ENCODE assay signal across 12 mouse cellular contexts in the genomic region with DNA sequence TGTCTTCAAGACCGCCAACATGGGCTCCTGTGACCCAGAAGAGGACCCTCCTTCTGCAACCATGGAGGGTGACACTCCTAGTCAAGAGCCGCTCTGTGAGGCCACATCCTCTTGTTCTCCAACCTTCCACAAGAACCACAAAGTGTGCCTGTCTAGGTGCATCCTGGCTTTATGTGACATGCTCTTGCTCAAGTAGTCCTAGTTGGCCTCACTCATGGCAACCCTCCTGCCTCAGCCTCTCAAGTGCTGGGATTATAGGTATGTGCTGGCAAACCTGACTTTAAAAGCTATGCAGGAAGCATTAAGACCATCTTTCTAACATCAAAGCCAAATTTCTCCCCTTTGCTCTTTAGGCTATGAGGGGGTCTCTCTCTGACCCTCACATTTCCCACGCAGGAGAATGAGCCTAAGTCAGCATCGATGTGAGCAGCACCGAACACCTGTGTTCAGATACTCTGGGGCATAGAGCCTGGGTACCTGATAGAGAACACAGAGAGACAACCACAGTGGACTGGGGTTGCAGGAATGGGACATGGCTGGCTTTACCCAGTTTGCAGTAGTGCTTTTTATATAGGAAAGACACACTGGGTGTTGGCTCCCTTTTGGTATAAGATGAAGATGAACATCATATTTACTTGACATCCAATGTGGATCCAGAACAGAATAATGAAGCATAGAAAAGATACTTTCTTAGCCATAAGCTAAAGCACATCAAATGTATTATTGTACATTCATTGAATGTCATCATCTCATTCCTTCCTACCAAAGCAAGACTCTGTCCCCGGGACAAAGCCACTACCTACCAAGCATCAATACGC. TPM values are rescaled to one million over a fixed set of nuclear protein-coding genes. Genes with fewer than 3 reads are reported as not detected.
DNase-seq lines count a peak whose midpoint lies in the region; ATAC-seq and TF ChIP-seq lines count a peak whose summit lies in the region.
"Had no signal": no experiment of that assay in that cellular context is flagged by ENCODE, and none has a peak within 500 bp of the region (broad histone marks: within the 10 kb centered on the region; RNA-seq: fewer than 3 reads in every experiment).

No protein-coding gene starts in this region.

- DNase-seq in heart, postnatal 0 days (ENCODE audit: low spot score): no peak
- no peak for DNase-seq in heart, postnatal 10 days
- DNase-seq in spleen, adult 2 months (ENCODE audit: low read depth in 1 of 2, low spot score in 2 of 2): no peak
- no peak for DNase-seq in spleen, adult 12 weeks (ENCODE audit: low spot score)
- DNase-seq: cerebellum, postnatal 25 days; forebrain, postnatal 0 days; spleen, adult 18-20 months; thymus, postnatal 25 days had no signal

- H3K36me3 ChIP-seq in heart, postnatal 0 days (replicated peaks; ENCODE audit: control insufficient read depth, insufficient read depth, low read length): peaks cover 37% of the 10 kb centered on the region
- H3K36me3 ChIP-seq in spleen, adult 2 months (ENCODE audit: control insufficient read depth, insufficient read depth, low read length): peaks cover 35% of the 10 kb centered on the region
- H3K36me3 ChIP-seq in stomach, embryonic 16.5 days (ENCODE audit: control insufficient read depth, insufficient read depth, low read length): 0 out of 2 replicates have a peak, but pooled peaks cover 4% of the 10 kb centered on the region
- peaks cover 36% of the 10 kb centered on the region for H3K36me3 ChIP-seq in neural tube, embryonic 15.5 days

- H3K4me2 ChIP-seq in heart, postnatal 0 days (ENCODE audit: low read depth, low read length): no peak overlapping the region
- H3K4me2 ChIP-seq in stomach, embryonic 16.5 days (ENCODE audit: low read depth, low read length): no peak overlapping the region
- H3K4me2 ChIP-seq in neural tube, embryonic 15.5 days: no peak overlapping the region

- H3K9ac ChIP-seq in heart, postnatal 0 days (replicated peaks; ENCODE audit: low read depth, low read length): no peak overlapping the region
- H3K9ac ChIP-seq in stomach, embryonic 16.5 days (ENCODE audit: low read length): no peak overlapping the region
- no peak overlapping the region for H3K9ac ChIP-seq in neural tube, embryonic 15.5 days (replicated peaks)
- H3K9ac ChIP-seq: forebrain, postnatal 0 days; limb, embryonic 13.5 days had no signal

- ATAC-seq in heart, postnatal 0 days (ENCODE audit: insufficient read depth, low read depth): no peak
- ATAC-seq in stomach, embryonic 16.5 days (ENCODE audit: insufficient read depth, low FRiP score): no peak
- ATAC-seq in neural tube, embryonic 15.5 days (ENCODE audit: low FRiP score): no peak
- ATAC-seq: forebrain, postnatal 0 days had no signal

- 92% methylated on average over 7 of the region's 7 CpGs for WGBS in heart, postnatal 0 days
- 78% methylated on average over 7 of the region's 7 CpGs for WGBS in spleen, adult 2 months
- 90% methylated on average over 7 of the region's 7 CpGs for WGBS in stomach, embryonic 16.5 days
- 95% methylated on average over 7 of the region's 7 CpGs for WGBS in neural tube, embryonic 15.5 days

- intact Hi-C loops in heart, postnatal 10 days (cut with DNase I): no loop called here

- no peaks in the 10 kb centered on the region for H3K9me3 ChIP-seq in heart, postnatal 0 days (replicated peaks; ENCODE audit: control insufficient read depth, low read length)
- H3K9me3 ChIP-seq in stomach, embryonic 16.5 days (replicated peaks; ENCODE audit: control insufficient read depth, low read length): no peaks in the 10 kb centered on the region
- no peaks in the 10 kb centered on the region for H3K9me3 ChIP-seq in neural tube, embryonic 15.5 days (replicated peaks)
- H3K9me3 ChIP-seq: limb, embryonic 13.5 days had no signal

- no peak for TF ChIP-seq CTCF in heart, postnatal 0 days (IDR thresholded peaks at IDR 0.05; ENCODE audit: low read depth)
- TF ChIP-seq CTCF in spleen, adult 2 months (IDR thresholded peaks at IDR 0.05; ENCODE audit: extremely low read depth, insufficient read depth, insufficient read length, insufficient replicate concordance): no peak
- no peak for TF ChIP-seq CTCF in bone marrow macrophage, adult 2 months (IDR thresholded peaks at IDR 0.05; ENCODE audit: low read depth, low read length)

- peaks cover 19% of the 10 kb centered on the region for H3K4me1 ChIP-seq in heart, postnatal 0 days (ENCODE audit: control insufficient read depth, insufficient read depth)
- peaks cover 22% of the 10 kb centered on the region; the same call in 1 of the 2 replicates for H3K4me1 ChIP-seq in spleen, adult 2 months (ENCODE audit: control insufficient read depth, insufficient read depth, insufficient read length)
- H3K4me1 ChIP-seq in bone marrow macrophage, adult 2 months (ENCODE audit: control insufficient read depth, insufficient read depth, low read length): peaks cover 19% of the 10 kb centered on the region
- peaks cover 18% of the 10 kb centered on the region for H3K4me1 ChIP-seq in stomach, embryonic 16.5 days (ENCODE audit: control insufficient read depth, insufficient read depth, low read length)
- peaks cover 31% of the 10 kb centered on the region for H3K4me1 ChIP-seq in neural tube, embryonic 15.5 days

- H3K27me3 ChIP-seq in heart, postnatal 0 days (ENCODE audit: control insufficient read depth, insufficient read depth, low read length): no peaks in the 10 kb centered on the region
- no peaks in the 10 kb centered on the region for H3K27me3 ChIP-seq in spleen, adult 2 months (ENCODE audit: control insufficient read depth, insufficient read depth, low read length)
- H3K27me3 ChIP-seq in stomach, embryonic 16.5 days (ENCODE audit: control insufficient read depth, insufficient read depth, low read length): no peaks in the 10 kb centered on the region
- no peaks in the 10 kb centered on the region for H3K27me3 ChIP-seq in neural tube, embryonic 15.5 days (replicated peaks)
- H3K27me3 ChIP-seq: limb, embryonic 13.5 days had no signal

- no peak for TF ChIP-seq POLR2A in spleen, adult 2 months (IDR thresholded peaks at IDR 0.05; ENCODE audit: low read depth, low read length)
- no peak for TF ChIP-seq POLR2A in bone marrow macrophage, adult 2 months (IDR thresholded peaks at IDR 0.05; ENCODE audit: borderline replicate concordance, low read depth, low read length)

- no peak overlapping the region for H3K4me3 ChIP-seq in heart, postnatal 0 days (ENCODE audit: low read depth, low read length)
- no peak overlapping the region for H3K4me3 ChIP-seq in spleen, adult 2 months (ENCODE audit: extremely low read depth, insufficient read depth, insufficient read length)
- H3K4me3 ChIP-seq in bone marrow macrophage, adult 2 months (ENCODE audit: insufficient read depth, low read length): no peak overlapping the region
- no peak overlapping the region for H3K4me3 ChIP-seq in stomach, embryonic 16.5 days (replicated peaks; ENCODE audit: low read length)
- no peak overlapping the region for H3K4me3 ChIP-seq in neural tube, embryonic 15.5 days (replicated peaks)
- H3K4me3 ChIP-seq: limb, embryonic 13.5 days had no signal

- peak overlapping the region; percentile 12 for H3K27ac ChIP-seq in heart, postnatal 0 days (ENCODE audit: low read depth)
- peak overlapping the region; percentile 79 for H3K27ac ChIP-seq in spleen, adult 2 months (ENCODE audit: insufficient read depth, low read length)
- peak overlapping the region; percentile 89 for H3K27ac ChIP-seq in bone marrow macrophage, adult 2 months (ENCODE audit: insufficient read depth, low read depth, low read length)
- H3K27ac ChIP-seq in stomach, embryonic 16.5 days (ENCODE audit: low read length): peak overlapping the region; percentile 29; the same call in 1 of the 2 replicates
- no peak overlapping the region for H3K27ac ChIP-seq in neural tube, embryonic 15.5 days (replicated peaks)

- no peak for TF ChIP-seq EP300 in heart, postnatal 0 days (IDR thresholded peaks at IDR 0.05; ENCODE audit: low read depth)

RNA-seq across cellular contexts. Expression of a gene that starts 4.4 kb away (rescaled TPM):
- 65.1 and 108 TPM in 2 replicates for total RNA-seq in heart, postnatal 0 days (2014; rRNA removed; ENCODE audit: low replicate concordance)
- 67.1 and 72.4 TPM in 2 replicates for polyA plus RNA-seq in heart, postnatal 0 days (2015; fragmentation: Nextera tagmentation; extraction: Ambion mirVana)
- 10 to 100 TPM; 45.7 to 65.3 TPM for total RNA-seq in heart, postnatal 10 days (2021)
- 287 and 388 TPM in 2 replicates for polyA plus RNA-seq in spleen, adult 2 months (2012; rRNA removed)
- polyA plus RNA-seq in bone marrow macrophage, adult 2 months (2012; ENCODE audit: insufficient read depth, insufficient read length, missing spikeins): 143 TPM in 2 replicates
- 86.6 and 93.5 TPM in 2 replicates for polyA plus RNA-seq in stomach, embryonic 16.5 days (2015; fragmentation: Nextera tagmentation; extraction: Ambion mirVana)
- polyA plus RNA-seq in neural tube, embryonic 15.5 days (2015; fragmentation: Nextera tagmentation; extraction: Ambion mirVana): 60.2 and 92.7 TPM in 2 replicates
